ENCODE assay signal across 8 mouse cellular contexts in the genomic region with DNA sequence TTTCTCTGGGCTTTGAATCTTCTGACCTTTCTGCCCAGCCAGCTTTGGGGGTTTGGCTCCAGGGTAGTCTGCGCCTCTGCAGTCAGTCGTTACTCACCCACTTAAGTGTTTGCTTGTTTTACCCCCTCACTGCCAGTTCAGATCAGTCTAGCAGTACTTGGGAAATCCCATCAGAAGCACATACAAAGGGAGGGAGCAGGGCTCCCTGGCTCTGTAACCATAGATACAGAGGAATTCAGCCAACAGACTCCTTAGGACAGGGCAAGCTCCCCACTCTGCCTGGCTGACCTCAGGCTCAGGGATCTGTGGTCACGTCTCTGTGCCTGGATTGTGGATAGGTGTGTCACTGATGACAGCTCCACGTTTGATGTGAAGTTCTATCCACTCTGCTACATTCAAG. TPM values are rescaled to one million over a fixed set of nuclear protein-coding genes. Genes with fewer than 3 reads are reported as not detected.
DNase-seq lines count a peak whose midpoint lies in the region; ATAC-seq and TF ChIP-seq lines count a peak whose summit lies in the region.

No protein-coding gene starts in this region.

- no peak overlapping the region for H3K4me3 ChIP-seq in heart, adult 2 months
- H3K4me3 ChIP-seq in midbrain, embryonic 10.5 days: no peak overlapping the region
- no peak overlapping the region for H3K4me3 ChIP-seq in midbrain, embryonic 15.5 days
- no peak overlapping the region for H3K4me3 ChIP-seq in stomach, embryonic 16.5 days (replicated peaks; ENCODE audit: low read length)

- H3K79me2 ChIP-seq in heart, adult 2 months (replicated peaks; ENCODE audit: control insufficient read depth, insufficient read depth, low read length): no peaks in the 10 kb centered on the region

- no peaks in the 10 kb centered on the region; the same call in 1 of the 2 replicates for H3K36me3 ChIP-seq in heart, adult 2 months (ENCODE audit: control insufficient read depth, insufficient read depth, low read length)
- H3K36me3 ChIP-seq in midbrain, embryonic 10.5 days: peaks cover 45% of the 10 kb centered on the region
- no peaks in the 10 kb centered on the region for H3K36me3 ChIP-seq in midbrain, embryonic 15.5 days (replicated peaks)
- no peaks in the 10 kb centered on the region for H3K36me3 ChIP-seq in stomach, embryonic 16.5 days (ENCODE audit: control insufficient read depth, insufficient read depth, low read length)

- H3K9ac ChIP-seq in heart, adult 2 months (ENCODE audit: low read depth, low read length): no peak overlapping the region
- no peak overlapping the region for H3K9ac ChIP-seq in midbrain, embryonic 15.5 days
- H3K9ac ChIP-seq in stomach, embryonic 16.5 days (ENCODE audit: low read length): no peak overlapping the region

- H3K27me3 ChIP-seq in heart, adult 2 months (ENCODE audit: control insufficient read depth, insufficient read depth, low read length): no peaks in the 10 kb centered on the region
- no peaks in the 10 kb centered on the region for H3K27me3 ChIP-seq in midbrain, embryonic 10.5 days (ENCODE audit: low read depth, poor library complexity, severe bottlenecking)
- H3K27me3 ChIP-seq in midbrain, embryonic 15.5 days (replicated peaks): no peaks in the 10 kb centered on the region
- H3K27me3 ChIP-seq in stomach, embryonic 16.5 days (ENCODE audit: control insufficient read depth, insufficient read depth, low read length): no peaks in the 10 kb centered on the region

- TF ChIP-seq POLR2A in heart, adult 2 months (IDR thresholded peaks at IDR 0.05; ENCODE audit: insufficient read depth, low read depth, low read length): no peak

- peaks cover 21% of the 10 kb centered on the region for H3K4me1 ChIP-seq in heart, adult 2 months (ENCODE audit: control insufficient read depth, insufficient read depth, low read length)
- H3K4me1 ChIP-seq in midbrain, embryonic 10.5 days: peaks cover 38% of the 10 kb centered on the region
- H3K4me1 ChIP-seq in midbrain, embryonic 15.5 days: 0 out of 2 replicates have a peak, but pooled peaks cover 8% of the 10 kb centered on the region
- H3K4me1 ChIP-seq in stomach, embryonic 16.5 days (ENCODE audit: control insufficient read depth, insufficient read depth, low read length): peaks cover 33% of the 10 kb centered on the region

- WGBS in heart, adult 2 months: 48% methylated on average over 4 of the region's 4 CpGs
- WGBS in midbrain, embryonic 10.5 days: 27% methylated on average over 4 of the region's 4 CpGs
- WGBS in midbrain, embryonic 15.5 days: 25% methylated on average over 4 of the region's 4 CpGs
- WGBS in stomach, embryonic 16.5 days: 22% methylated on average over 4 of the region's 4 CpGs

- TF ChIP-seq EP300 in heart, adult 2 months (IDR thresholded peaks at IDR 0.05; ENCODE audit: insufficient read depth, low read depth, low read length): no peak

- H3K4me2 ChIP-seq in midbrain, embryonic 15.5 days: no peak overlapping the region
- no peak overlapping the region for H3K4me2 ChIP-seq in stomach, embryonic 16.5 days (ENCODE audit: low read depth, low read length)

- no peak for ATAC-seq in midbrain, embryonic 15.5 days (replicated peaks)
- peak; percentile 44; the same call in 1 of the 2 replicates for ATAC-seq in stomach, embryonic 16.5 days (ENCODE audit: insufficient read depth, low FRiP score)
- ATAC-seq in inflammation-experienced regulatory T-cells, adult 6 months: no peak

- H3K27ac ChIP-seq in heart, adult 2 months: peak overlapping the region; percentile 67
- peak overlapping the region; percentile 61 for H3K27ac ChIP-seq in midbrain, embryonic 10.5 days (replicated peaks)
- no peak overlapping the region for H3K27ac ChIP-seq in midbrain, embryonic 15.5 days
- peak overlapping the region; percentile 16; the same call in 1 of the 2 replicates for H3K27ac ChIP-seq in stomach, embryonic 16.5 days (ENCODE audit: low read length)

- DNase-seq in heart, adult 2 months: peak in 1 of 2 experiments; percentile 48
- no peak for DNase-seq in heart, adult 8-10 months (ENCODE audit: low spot score)
- peak; percentile 24 for DNase-seq in midbrain, embryonic 10.5 days (ENCODE audit: low spot score)
- DNase-seq in lung, adult 18-20 months: peak; percentile 49 to 74
- no peak for DNase-seq in left cerebral cortex, adult 9 months (ENCODE audit: low spot score in 2 of 2)

- TF ChIP-seq CTCF in heart, adult 2 months (IDR thresholded peaks at IDR 0.05): no peak

- intact Hi-C loops in heart, adult 2 months (cut with DNase I): no loop called here

- no peaks in the 10 kb centered on the region for H3K9me3 ChIP-seq in midbrain, embryonic 10.5 days (replicated peaks)
- H3K9me3 ChIP-seq in midbrain, embryonic 15.5 days: no peaks in the 10 kb centered on the region
- H3K9me3 ChIP-seq in stomach, embryonic 16.5 days (replicated peaks; ENCODE audit: control insufficient read depth, low read length): no peaks in the 10 kb centered on the region

RNA-seq across cellular contexts. Expression of a gene that starts 42.2 kb away (rescaled TPM):
- 10 to 100 TPM; 10.3 to 10.8 TPM for total RNA-seq in heart, adult 2 months (2021)
- polyA plus RNA-seq in heart, adult 2 months (2012; rRNA removed): 5.4 and 7.1 TPM in 2 replicates
- 10 to 100 TPM in 2 of 4 experiments, 1 to 10 TPM in 2; 6.5 to 11.8 (median 9.8) TPM for total RNA-seq in heart, adult 8-10 months (2022)
- polyA plus RNA-seq in midbrain, embryonic 10.5 days (2016; fragmentation: Nextera tagmentation; extraction: Ambion mirVana): 143 and 160 TPM in 2 replicates
- polyA plus RNA-seq in midbrain, embryonic 15.5 days (2015; fragmentation: Nextera tagmentation; extraction: Ambion mirVana): 41.6 and 42.5 TPM in 2 replicates
- polyA plus RNA-seq in stomach, embryonic 16.5 days (2015; fragmentation: Nextera tagmentation; extraction: Ambion mirVana): 79.3 and 87.5 TPM in 2 replicates
- polyA plus RNA-seq in inflammation-experienced regulatory T-cells, adult 6 months (2017; shearing (Covaris generic)): 10 to 100 TPM; 57.5 to 62.8 (median 59.3) TPM

Comparison
In these comparisons a context has a peak if more than half of its experiments do, and no peak if none do; other contexts are left out.
1. DNase-seq: peak in midbrain, embryonic 10.5 days (single experiment) and lung, adult 18-20 months (2 of 2); none in heart, adult 8-10 months (single experiment) and left cerebral cortex, adult 9 months (0 of 2).